Mouse (Mus musculus) hindlimb bud, embryonic 11.5 days (tissue): Measurements from ENCODE around the gene Psmb9.

ENCODE experiments used
- DNase-seq: peaks from one replicate; pipeline ENCODE4 v3.0.0-alpha.2; 2012; ENCODE audit warnings: low read depth, low spot score; ENCODE audit errors: extremely low spot score

Psmb9 gene

GRCm38 (mm10) chr17:34141448-34141847 is 46.1 kb downstream of the Psmb9 start:
- no peak for DNase-seq

- DNase-seq = no peak
Measured at GRCm38 (mm10) chr17:34140240-34140639, 47.3 kb downstream of the Psmb9 start.

- no peak for DNase-seq
Measured at GRCm38 (mm10) chr17:34139416-34139815, 48.1 kb downstream of the Psmb9 start.

GRCm38 (mm10) chr17:34138655-34139054 is 48.9 kb downstream of the Psmb9 start:
- DNase-seq = no peak

- DNase-seq = no peak
Measured at GRCm38 (mm10) chr17:34137601-34138000, 50.0 kb downstream of the Psmb9 start.

- peak; percentile 100 for DNase-seq
Measured at GRCm38 (mm10) chr17:34135297-34136224, 52.0 kb downstream of the Psmb9 start.

- no peak for DNase-seq
Measured at GRCm38 (mm10) chr17:34134451-34134850, 53.1 kb downstream of the Psmb9 start.

- DNase-seq = no peak
Measured at GRCm38 (mm10) chr17:34133289-34133688, 54.3 kb downstream of the Psmb9 start.
